Mouse (Mus musculus) activated CD4-positive, CD25-positive, alpha-beta regulatory T cell, adult 4 months (primary cell): ENCODE measurements around the gene Usp18. TPM values are rescaled to one million over a fixed set of nuclear protein-coding genes. Genes with fewer than 3 reads are reported as not detected.

Experiments used
- ATAC-seq: one replicate; pipeline ENCODE4 v1.8.0; 2017
- polyA plus RNA-seq, 2 experiments: library from polyadenylated mRNA; unstranded; fragments of 100-300 nt; shearing (Covaris generic); gene quantifications; one replicate each; pipeline ENCODE4 v1.2.1; 2017

Gene Usp18
- polyA plus RNA-seq, 2 experiments from 2014 or later = 75.8 to 85.7 TPM

DNA sequence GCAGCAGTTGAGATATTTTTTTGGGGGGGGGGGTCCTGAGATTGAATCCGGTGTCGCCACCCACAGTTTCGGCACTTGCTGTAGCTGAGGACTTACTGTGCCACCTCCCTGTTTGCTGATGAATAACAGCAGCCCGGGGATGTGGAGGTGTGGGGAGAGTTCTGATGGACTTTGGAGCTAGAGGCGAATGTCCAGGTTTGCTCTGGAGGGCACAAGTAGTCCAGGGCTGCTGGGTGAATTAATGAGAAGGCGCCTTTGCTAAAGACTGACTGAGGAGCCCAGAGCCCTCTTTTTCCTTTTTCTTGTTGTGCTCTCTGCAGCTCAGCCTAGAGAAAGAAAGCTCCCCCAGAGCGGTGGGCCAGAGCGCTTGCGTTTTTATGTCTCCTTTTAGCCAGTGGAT, 58.9 kb downstream of the Usp18 start:
- no peak for ATAC-seq

- ATAC-seq = no peak
These were observed 59.9 kb downstream of the Usp18 start for GRCm38 (mm10) chr6:121305571-121305970.

DNA sequence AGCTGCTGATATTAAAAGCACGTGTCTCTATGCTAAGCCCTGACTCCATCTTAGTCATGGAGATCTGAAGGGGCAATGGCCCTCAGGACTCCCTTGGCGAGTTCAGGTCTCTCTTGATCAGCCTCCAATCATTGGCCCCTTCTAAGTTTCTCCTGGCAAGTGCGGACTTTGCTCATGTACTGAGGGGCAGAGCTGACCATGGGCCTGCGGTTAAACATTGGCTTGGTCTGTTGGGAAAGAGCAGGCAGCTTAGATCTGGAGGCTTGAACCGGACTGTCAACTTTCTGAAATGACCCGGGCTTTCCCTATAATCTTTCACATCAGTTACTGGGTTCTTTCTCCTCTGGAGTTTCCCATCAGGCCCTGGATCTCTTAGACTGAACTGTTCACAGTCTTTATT, 65.3 kb downstream of the Usp18 start:
- no peak for ATAC-seq

GRCm38 (mm10) chr6:121319099-121319498, 73.4 kb downstream of the Usp18 start:
- ATAC-seq = no peak

Other genes with a start within 250 kb of the Usp18 start
- 1 to 10 TPM; 7.1 to 9.1 TPM for gene Mical3, start 114.9 kb upstream of the Usp18 start, polyA plus RNA-seq
- gene Pex26, start 62.2 kb upstream of the Usp18 start, polyA plus RNA-seq = 1 to 10 TPM; 1.9 to 2.1 TPM
- gene Tuba8, start 35.2 kb upstream of the Usp18 start, polyA plus RNA-seq = under 1 TPM; 0.42 to 0.51 TPM
- gene Slc6a13, start 54.3 kb downstream of the Usp18 start, polyA plus RNA-seq = under 1 TPM; 0.55 to 0.93 TPM
- not detected for gene Slc6a12, start 97.2 kb downstream of the Usp18 start, polyA plus RNA-seq
- not detected for gene Iqsec3, start 227.8 kb downstream of the Usp18 start, polyA plus RNA-seq